ENCODE assay signal across 25 mouse cellular contexts in the genomic region with DNA sequence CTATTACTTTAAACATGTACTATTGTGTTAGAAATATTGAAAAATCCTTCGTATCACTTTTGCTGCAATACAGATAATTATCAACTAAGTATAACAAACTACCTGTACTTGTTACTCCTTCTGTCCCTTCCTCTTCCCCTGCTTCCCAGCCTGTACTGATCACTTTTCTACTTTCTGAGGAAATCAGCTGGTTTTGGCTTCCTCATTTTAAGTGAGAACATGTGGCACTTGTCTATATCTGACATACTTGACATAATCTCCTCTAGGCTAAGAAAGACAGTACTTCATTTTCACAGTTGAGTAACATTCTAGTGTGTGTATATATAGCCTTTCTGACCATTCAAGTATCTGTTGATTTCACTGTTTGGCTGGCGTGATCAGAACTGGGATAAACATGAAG. TPM values are rescaled to one million over a fixed set of nuclear protein-coding genes. Genes with fewer than 3 reads are reported as not detected.
DNase-seq lines count a peak whose midpoint lies in the region; ATAC-seq and TF ChIP-seq lines count a peak whose summit lies in the region.
"Had no signal": no experiment of that assay in that cellular context is flagged by ENCODE, and none has a peak within 500 bp of the region (broad histone marks: within the 10 kb centered on the region; RNA-seq: fewer than 3 reads in every experiment).

No protein-coding gene starts in this region.

- peaks cover 0 to 6% of the 10 kb centered on the region in 2 experiments; a peak in 3 of 4 replicates for H3K36me3 ChIP-seq in MEL (ENCODE audit: control insufficient read depth in 1 of 2, insufficient read depth in 2 of 2, low read length in 2 of 2)
- H3K36me3 ChIP-seq in hindbrain, embryonic 10.5 days: peaks cover 40% of the 10 kb centered on the region
- H3K36me3 ChIP-seq: G1E had no signal

- peaks cover 3 to 4% of the 10 kb centered on the region in 2 experiments; a peak in 2 of 4 replicates for H3K4me1 ChIP-seq in MEL (ENCODE audit: control insufficient read depth in 1 of 2, insufficient read depth in 2 of 2, low read length in 2 of 2)
- H3K4me1 ChIP-seq in hindbrain, embryonic 10.5 days (replicated peaks): no peaks in the 10 kb centered on the region
- H3K4me1 ChIP-seq: embryonic facial prominence, embryonic 10.5 days; embryonic facial prominence, embryonic 12.5 days; forebrain, embryonic 10.5 days; forebrain, embryonic 12.5 days had no signal

- 0 out of 2 replicates have a peak, but pooled peaks have one; percentile 11 for ATAC-seq in megakaryocyte progenitor cell, adult 5-6 weeks (replicated peaks; ENCODE audit: poor library complexity)
- ATAC-seq: activated CD4-positive, CD25-positive, alpha-beta regulatory T cell, adult 4 months; CD4-positive, CD25-positive, alpha-beta regulatory T cell, adult 4 months; forebrain, embryonic 14.5 days; forebrain, embryonic 16.5 days; Patski had no signal

- WGBS in hindbrain, embryonic 10.5 days: 96% methylated on average over 2 of the region's 2 CpGs

- H3K79me2 ChIP-seq in MEL (ENCODE audit: control insufficient read depth, insufficient read depth, low read length, poor library complexity): no peaks in the 10 kb centered on the region

- no peak for TF ChIP-seq EP300 in MEL (IDR thresholded peaks at IDR 0.05; ENCODE audit: low read depth in 1 of 2, low read length in 2 of 2)

- no peak overlapping the region for H3K27ac ChIP-seq in MEL (ENCODE audit: control insufficient read depth, low read depth, low read length)
- H3K27ac ChIP-seq in hindbrain, embryonic 10.5 days: no peak overlapping the region
- H3K27ac ChIP-seq: embryonic facial prominence, embryonic 10.5 days; embryonic facial prominence, embryonic 12.5 days; forebrain, embryonic 10.5 days; forebrain, embryonic 12.5 days had no signal

- TF ChIP-seq CTCF in MEL (IDR thresholded peaks at IDR 0.05 in 2 of 3, conservative IDR thresholded peaks at IDR 0.05 in 1 of 3; ENCODE audit: control insufficient read depth in 1 of 3, insufficient read depth in 1 of 3, low read depth in 2 of 3, low read length in 3 of 3, poor library complexity in 1 of 3, severe bottlenecking in 1 of 3): no peak

- TF ChIP-seq POLR2A in MEL (IDR thresholded peaks at IDR 0.05; ENCODE audit: control insufficient read depth in 1 of 2, insufficient read depth in 1 of 2, low read depth in 1 of 2, low read length in 2 of 2, poor library complexity in 1 of 2): no peak

- H3K27me3 ChIP-seq in MEL (ENCODE audit: control insufficient read depth in 1 of 2, insufficient read depth in 2 of 2, low read length in 2 of 2): no peaks in the 10 kb centered on the region
- H3K27me3 ChIP-seq in hindbrain, embryonic 10.5 days (ENCODE audit: insufficient read depth, poor library complexity, severe bottlenecking): no peaks in the 10 kb centered on the region
- H3K27me3 ChIP-seq: CH12.LX; embryonic facial prominence, embryonic 12.5 days; forebrain, embryonic 12.5 days; Patski had no signal

- no peak for TF ChIP-seq RAD21 in MEL (IDR thresholded peaks at IDR 0.05; ENCODE audit: low read depth, low read length)

- intact Hi-C loops in left cerebral cortex, postnatal 10 days (cut with DNase I): no loop called here

- no peak overlapping the region for H3K9ac ChIP-seq in MEL (ENCODE audit: control insufficient read depth, low read depth, low read length, poor library complexity, severe bottlenecking)
- H3K9ac ChIP-seq: embryonic facial prominence, embryonic 12.5 days; forebrain, embryonic 12.5 days had no signal

- peak; percentile 51 for DNase-seq in MEL (ENCODE audit: low read depth, low spot score)
- peak; percentile 25 for DNase-seq in fat pad, adult 2 months (ENCODE audit: extremely low read depth, low read depth, low spot score)
- no peak for DNase-seq in hindbrain, embryonic 10.5 days (ENCODE audit: low spot score)
- no peak for DNase-seq in left cerebral cortex, postnatal 10 days (ENCODE audit: extremely low spot score in 1 of 2, low spot score in 2 of 2)
- DNase-seq: adrenal gland, adult 8-10 months; adrenal gland, postnatal 14 days; adrenal gland, postnatal 36 days; B cell, adult 2 months; cerebellum, adult 11-12 months; cerebellum, adult 2 months; cerebellum, adult 9-10 months; cerebellum, postnatal 10 days; cerebellum, postnatal 25 days had no signal

- no peak overlapping the region for H3K4me3 ChIP-seq in MEL (ENCODE audit: control insufficient read depth in 1 of 2, insufficient read depth in 1 of 2, low read depth in 2 of 2, low read length in 2 of 2)
- H3K4me3 ChIP-seq in hindbrain, embryonic 10.5 days: no peak overlapping the region
- H3K4me3 ChIP-seq: embryonic facial prominence, embryonic 10.5 days; embryonic facial prominence, embryonic 12.5 days; forebrain, embryonic 10.5 days; forebrain, embryonic 12.5 days had no signal

- no peaks in the 10 kb centered on the region for H3K9me3 ChIP-seq in MEL (replicated peaks; ENCODE audit: insufficient read depth, low read length)
- no peaks in the 10 kb centered on the region for H3K9me3 ChIP-seq in hindbrain, embryonic 10.5 days
- H3K9me3 ChIP-seq: embryonic facial prominence, embryonic 10.5 days; embryonic facial prominence, embryonic 12.5 days; forebrain, embryonic 10.5 days; forebrain, embryonic 12.5 days; G1E had no signal

TF ChIP-seq in MEL, 35 proteins besides CTCF, POLR2A, EP300 and RAD21:
- TF ChIP-seq SIN3A (IDR thresholded peaks at IDR 0.05; ENCODE audit: low read length): peak; percentile 66; the same call in 1 of the 2 replicates
- peak; percentile 94 for TF ChIP-seq ETS1 (IDR thresholded peaks at IDR 0.05; ENCODE audit: low read depth, low read length)
- peak; percentile 63; the same call in 1 of the 2 replicates for TF ChIP-seq MXI1 (IDR thresholded peaks at IDR 0.05; ENCODE audit: low read depth, low read length)
- TF ChIP-seq JUND (IDR thresholded peaks at IDR 0.05; ENCODE audit: low read depth, low read length): no peak
- TF ChIP-seq E2F4 (IDR thresholded peaks at IDR 0.05; ENCODE audit: borderline replicate concordance, low read depth, low read length): no peak
- 0 out of 2 replicates have a peak, but pooled peaks have one; percentile 3 for TF ChIP-seq GATA1 (IDR thresholded peaks at IDR 0.05; ENCODE audit: low read depth, low read length)
- peak; percentile 56; the same call in 1 of the 2 replicates for TF ChIP-seq MYC (IDR thresholded peaks at IDR 0.05; ENCODE audit: low read depth, low read length)
- peak; percentile 37; the same call in 1 of the 2 replicates for TF ChIP-seq MAX (IDR thresholded peaks at IDR 0.05; ENCODE audit: low read length)

RNA-seq across cellular contexts. Expression of a gene that starts 49.5 kb away (rescaled TPM):
- total RNA-seq in MEL (2012; rRNA removed): 3.7 and 4.3 TPM in 2 replicates
- 1 to 10 TPM in 1 of 2 experiments, not detected in 1; 3.2 TPM for polyA plus RNA-seq in MEL (2012; ENCODE audit: insufficient read depth in 1 of 2, insufficient read length in 2 of 2, low read depth in 1 of 2, low replicate concordance in 2 of 2, missing spikeins in 1 of 2)
- 19.3 and 23.5 TPM in 2 replicates for total RNA-seq in megakaryocyte progenitor cell, adult 5-6 weeks (2015)
- 15.7 and 15.8 TPM in 2 replicates for total RNA-seq in megakaryocyte progenitor cell, adult 5-6 weeks (2017)
- polyA plus RNA-seq in hindbrain, embryonic 10.5 days (2016; fragmentation: Nextera tagmentation; extraction: Ambion mirVana): 17.9 and 18.3 TPM in 2 replicates
- 100 to 1,000 TPM; 135 to 149 TPM for total RNA-seq in left cerebral cortex, postnatal 10 days (2021)
- total RNA-seq: CH12.LX had no signal
- polyA plus RNA-seq: G1E had no signal

Comparison
In these comparisons a context has a peak if more than half of its experiments do, and no peak if none do; other contexts are left out.
1. DNase-seq: peak in MEL (single experiment) and fat pad, adult 2 months (single experiment); none in hindbrain, embryonic 10.5 days (single experiment) and left cerebral cortex, postnatal 10 days (0 of 2).
2. RNA of a gene that starts 49.5 kb away (total RNA-seq): 135 to 149 TPM in left cerebral cortex, postnatal 10 days; 15.7 to 23.5 TPM in megakaryocyte progenitor cell, adult 5-6 weeks and 3.7 to 4.3 TPM in MEL; every median in the first group is over 4 times any median in the second.